Mouse (Mus musculus) G1E (cell line): ENCODE results near the gene Fbxo24. TPM values are rescaled to one million over a fixed set of nuclear protein-coding genes. Genes with fewer than 3 reads are reported as not detected.
"Not testable (repeated sequence)": the region's sequence is repeated elsewhere in the genome, so short reads cannot be mapped to it uniquely, and the experiment has no call there.

Experiments
- ATAC-seq: 2 replicates; pipeline ENCODE4 v1.8.0; 2016; ENCODE audit warnings: mild to moderate bottlenecking; ENCODE audit not compliant: insufficient number of reproducible peaks, poor library complexity, low FRiP score, severe bottlenecking; ENCODE audit errors: extremely low read depth
- DNase-seq: peaks from one replicate; pipeline ENCODE4 v3.0.0; 2012; ENCODE audit warnings: low spot score
- H3K27me3 ChIP-seq: 2 replicates; pipeline ENCODE4 v1.6.1; 2012; ENCODE audit warnings: mild to moderate bottlenecking, low read length, inconsistent platforms; ENCODE audit not compliant: insufficient read depth
- H3K36me3 ChIP-seq: replicated peaks from 2 replicates; pipeline ENCODE3; 2012; ENCODE audit warnings: mild to moderate bottlenecking, inconsistent platforms
- H3K4me1 ChIP-seq: 2 replicates; pipeline ENCODE4 v1.6.1; 2012; ENCODE audit warnings: low read depth, low read length, inconsistent platforms, mixed read lengths; ENCODE audit not compliant: insufficient read depth
- H3K4me3 ChIP-seq: 2 replicates; pipeline ENCODE4 v1.5.1; 2012; ENCODE audit warnings: low read depth, mild to moderate bottlenecking, inconsistent platforms, low read length, moderate library complexity, mixed read lengths
- H3K9me3 ChIP-seq: replicated peaks from 2 replicates; pipeline ENCODE4 v1.6.1; 2012; ENCODE audit warnings: inconsistent platforms
- CTCF ChIP-seq: IDR thresholded peaks from 2 replicates; pipeline ENCODE4 v1.5.1; 2012; ENCODE audit warnings: low read depth, low read length, inconsistent platforms, mixed read lengths
- GATA1 ChIP-seq: IDR thresholded peaks from 2 replicates; pipeline ENCODE4 v1.6.1; 2012; ENCODE audit warnings: borderline replicate concordance, low read length, inconsistent platforms, mixed read lengths
- GATA2 ChIP-seq: IDR thresholded peaks from 2 replicates; pipeline ENCODE4 v1.6.1; 2012; ENCODE audit warnings: low read depth, low read length, inconsistent platforms, borderline replicate concordance
- POLR2AphosphoS5 ChIP-seq: IDR thresholded peaks from 2 replicates; pipeline ENCODE4 v1.6.1; 2012; ENCODE audit warnings: low read depth, low read length, inconsistent platforms; ENCODE audit not compliant: insufficient replicate concordance
- TAL1 ChIP-seq: conservative IDR thresholded peaks from 2 replicates; pipeline ENCODE4 v1.6.1; 2012; ENCODE audit warnings: low read depth, low read length, inconsistent platforms, mixed read lengths
- polyA plus RNA-seq: library from polyadenylated mRNA; stranded (reverse); fragments of >175 nt; gene quantifications from 2 replicates; pipeline ENCODE4 v1.2.3, GENCODE M21; 2012
- total RNA-seq, 2 experiments: library from RNA; stranded (forward) in 1 of 2; stranded (reverse) in 1 of 2; fragments of 200-1000 nt in 1 of 2; fragments of >200 nt in 1 of 2; fragmentation: Nextera tagmentation in 1 of 2; gene quantifications; 2 replicates each; pipeline ENCODE4 v1.2.3; 2014 to 2017

The Fbxo24 gene
- total and polyA plus RNA-seq, 3 experiments: 0.05 to 0.11 TPM; not detected in 1

- no peaks in the 10 kb centered on the region for H3K36me3 ChIP-seq
- no peak for DNase-seq
- H3K4me1 ChIP-seq: peaks cover 42% of the 10 kb centered on the region
- H3K4me3 ChIP-seq: no peak overlapping the region
- no peak for TF ChIP-seq CTCF
- no peak for TF ChIP-seq TAL1
- TF ChIP-seq GATA1: no peak
- TF ChIP-seq GATA2: no peak
- TF ChIP-seq POLR2AphosphoS5: no peak
- H3K27me3 ChIP-seq: peaks cover 64% of the 10 kb centered on the region
- no peak for ATAC-seq
- H3K9me3 ChIP-seq: no peaks in the 10 kb centered on the region
These were observed 13.5 kb downstream of the Fbxo24 start for GRCm38 (mm10) chr5:137615347-137615746.

- not testable (repeated sequence) for H3K9me3 ChIP-seq, DNase-seq, ATAC-seq, H3K4me3 ChIP-seq, H3K36me3 ChIP-seq
- H3K27me3 ChIP-seq: peaks cover 64% of the 10 kb centered on the region
- peaks cover 46% of the 10 kb centered on the region for H3K4me1 ChIP-seq
These were observed 13.9 kb downstream of the Fbxo24 start for GRCm38 (mm10) chr5:137614921-137615320.

DNA sequence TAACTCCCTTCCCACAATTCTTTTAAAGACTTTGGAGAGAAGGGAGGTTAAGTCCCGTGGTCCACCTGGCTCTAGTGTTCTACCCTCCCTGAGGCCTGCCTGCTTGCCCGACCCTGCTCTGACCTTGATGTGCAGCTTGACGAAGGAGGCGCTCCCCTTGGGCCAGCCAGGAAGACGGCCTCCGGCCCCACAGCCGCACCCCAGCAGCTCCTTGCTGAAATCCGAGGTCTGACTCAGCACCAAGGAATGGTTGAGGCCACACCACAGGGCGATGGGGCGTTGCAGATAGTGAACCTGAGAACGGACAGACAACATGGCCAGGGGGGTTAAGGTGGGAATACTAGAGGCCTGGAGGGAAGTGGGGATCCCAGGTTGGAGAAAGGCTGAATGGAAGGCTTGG, 15.3 kb downstream of the Fbxo24 start, which contains the start of gene Pcolce:
Gene Pcolce, minus strand, starts transcription at position 235 of the 400 bp plus-strand sequence.
- H3K36me3 ChIP-seq: peaks cover 5% of the 10 kb centered on the region
- DNase-seq: no peak
- peaks cover 46% of the 10 kb centered on the region for H3K4me1 ChIP-seq
- H3K4me3 ChIP-seq: no peak within 1 kb of the TSS; the same call in 1 of the 2 replicates
- TF ChIP-seq CTCF: no peak
- no peak for TF ChIP-seq GATA1
- TF ChIP-seq TAL1: no peak
- no peak for TF ChIP-seq GATA2
- TF ChIP-seq POLR2AphosphoS5: no peak
- ATAC-seq: no peak; the same call in 1 of the 2 replicates
- H3K27me3 ChIP-seq: peaks cover 57% of the 10 kb centered on the region
- no peaks in the 10 kb centered on the region for H3K9me3 ChIP-seq

GRCm38 (mm10) chr5:137613076-137613475, 15.7 kb downstream of the Fbxo24 start:
- TF ChIP-seq GATA2 (no peak), POLR2AphosphoS5 (no peak), CTCF (no peak), TAL1 (no peak), GATA1 (no peak)
- no peak overlapping the region for H3K4me3 ChIP-seq
- no peak for DNase-seq
- H3K36me3 ChIP-seq: peaks cover 5% of the 10 kb centered on the region
- ATAC-seq: no peak
- no peaks in the 10 kb centered on the region for H3K9me3 ChIP-seq
- peaks cover 41% of the 10 kb centered on the region for H3K4me1 ChIP-seq
- peaks cover 52% of the 10 kb centered on the region for H3K27me3 ChIP-seq

DNA sequence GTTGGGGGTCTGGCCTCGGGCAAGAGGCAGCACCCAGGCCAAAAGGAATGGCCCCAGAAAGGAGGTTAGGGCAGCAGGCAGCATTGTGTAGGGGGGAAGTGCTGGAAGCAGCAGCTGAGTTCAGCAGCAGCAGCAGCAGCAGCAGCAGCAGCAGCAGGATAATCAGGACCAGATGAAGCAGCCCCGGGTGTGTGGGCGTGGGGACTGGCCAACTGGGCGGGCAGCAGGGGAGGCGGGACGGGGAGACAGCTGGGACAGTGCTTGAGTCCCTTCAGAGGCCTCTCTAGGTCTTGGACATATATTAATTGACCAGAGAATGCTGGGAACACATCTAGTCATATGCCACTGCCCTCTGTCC, 17.6 kb downstream of the Fbxo24 start:
- H3K4me1 ChIP-seq: peaks cover 40% of the 10 kb centered on the region
- no peaks in the 10 kb centered on the region for H3K9me3 ChIP-seq
- H3K36me3 ChIP-seq: peaks cover 20% of the 10 kb centered on the region
- TF ChIP-seq GATA2 (no peak), GATA1 (no peak), POLR2AphosphoS5 (no peak), TAL1 (no peak), CTCF (no peak)
- DNase-seq (no peak), ATAC-seq (no peak)
- no peak overlapping the region for H3K4me3 ChIP-seq
- H3K27me3 ChIP-seq: peaks cover 41% of the 10 kb centered on the region

- Histone ChIP-seq H3K4me3 (no peak overlapping the region), H3K9me3 (no peaks in the 10 kb centered on the region), H3K27me3 (peaks cover 39% of the 10 kb centered on the region), H3K4me1 (peaks cover 44% of the 10 kb centered on the region), H3K36me3 (peaks cover 25% of the 10 kb centered on the region)
- no peak for DNase-seq
- ATAC-seq: no peak
- TF ChIP-seq POLR2AphosphoS5 (no peak), CTCF (no peak), TAL1 (no peak), GATA2 (no peak), GATA1 (no peak)
These were observed 18.1 kb downstream of the Fbxo24 start for GRCm38 (mm10) chr5:137610548-137611244.

DNA sequence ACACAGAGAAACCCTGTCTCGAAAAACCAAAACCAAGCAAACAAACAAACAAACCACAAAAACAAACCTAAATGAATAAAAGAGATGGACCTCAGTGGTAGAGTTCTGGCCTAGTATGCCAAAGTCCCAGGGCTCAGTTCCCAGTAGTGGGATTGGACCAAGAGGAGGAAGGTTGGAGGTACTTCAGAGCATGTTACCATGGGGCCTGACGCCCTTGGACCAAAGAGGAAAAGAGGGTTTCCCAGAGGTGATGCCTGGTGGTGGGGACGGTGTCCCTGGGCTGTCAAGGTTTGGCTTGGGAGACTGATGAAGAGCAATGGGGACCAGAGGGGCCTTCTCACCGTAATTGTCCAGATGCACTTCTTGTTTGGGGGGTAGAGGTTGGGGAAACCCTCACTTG, 18.7 kb downstream of the Fbxo24 start:
- H3K27me3 ChIP-seq: peaks cover 39% of the 10 kb centered on the region
- H3K4me3 ChIP-seq: no peak overlapping the region
- no peak for TF ChIP-seq TAL1
- no peak for TF ChIP-seq GATA2
- no peak for TF ChIP-seq GATA1
- TF ChIP-seq CTCF: no peak
- no peak for TF ChIP-seq POLR2AphosphoS5
- peaks cover 31% of the 10 kb centered on the region for H3K36me3 ChIP-seq
- DNase-seq: no peak
- no peaks in the 10 kb centered on the region for H3K9me3 ChIP-seq
- H3K4me1 ChIP-seq: peaks cover 50% of the 10 kb centered on the region
- ATAC-seq: no peak
